Mouse (Mus musculus) forebrain, embryonic 11.5 days (tissue): Measurements from ENCODE around the gene Pelp1. TPM values are rescaled to one million over a fixed set of nuclear protein-coding genes. Genes with fewer than 3 reads are reported as not detected.
A peak's percentile ranks its signal among the peaks of the same experiment; 100 is the strongest.
"Not testable (repeated sequence)": the region's sequence is repeated elsewhere in the genome, so short reads cannot be mapped to it uniquely, and the experiment has no call there.

Source experiments
- ATAC-seq: fragments of 200-750 bp; cut with Nextera tagmentation; replicated peaks from 2 replicates; pipeline ENCODE4 v1.8.0; 2017; ENCODE audit warnings: moderate TSS enrichment; ENCODE audit not compliant: low FRiP score
- DNase-seq: peaks from one replicate; pipeline ENCODE4 v3.0.0-alpha.2; 2017; ENCODE audit warnings: low spot score
- H3K27ac ChIP-seq: fragments of 300-500 bp; sonication (generic); 2 replicates; pipeline ENCODE4 v1.5.1; 2014; ENCODE audit warnings: low read depth, low read length
- H3K27me3 ChIP-seq: fragments of 300-500 bp; sonication (generic); 2 replicates; pipeline ENCODE4 v1.6.1; 2014; ENCODE audit warnings: mild to moderate bottlenecking, low read length, mixed read lengths; ENCODE audit not compliant: control insufficient read depth, insufficient read depth
- H3K36me3 ChIP-seq: fragments of 300-500 bp; sonication (generic); 2 replicates; pipeline ENCODE4 v1.6.1; 2014; ENCODE audit warnings: mild to moderate bottlenecking, low read length, moderate library complexity, mixed read lengths; ENCODE audit not compliant: control insufficient read depth, insufficient read depth
- H3K4me1 ChIP-seq: fragments of 300-500 bp; sonication (generic); replicated peaks from 2 replicates; pipeline ENCODE4 v1.6.1; 2014; ENCODE audit warnings: low read length, mixed read lengths; ENCODE audit not compliant: control insufficient read depth, insufficient read depth
- H3K4me2 ChIP-seq: fragments of 300-500 bp; sonication (generic); 2 replicates; pipeline ENCODE4 v1.6.1; 2014; ENCODE audit warnings: low read depth, mild to moderate bottlenecking, low read length, moderate library complexity, mixed read lengths; ENCODE audit not compliant: severe bottlenecking
- H3K4me3 ChIP-seq: fragments of 300-500 bp; sonication (generic); 2 replicates; pipeline ENCODE4 v1.5.1; 2014; ENCODE audit warnings: low read depth, low read length
- H3K9ac ChIP-seq: fragments of 300-500 bp; sonication (generic); 2 replicates; pipeline ENCODE4 v1.6.1; 2014; ENCODE audit warnings: low read length
- H3K9me3 ChIP-seq: fragments of 300-500 bp; sonication (generic); 2 replicates; pipeline ENCODE4 v1.6.1; 2016; ENCODE audit warnings: low read length, mixed read lengths; ENCODE audit not compliant: control insufficient read depth
- WGBS: fragments of 180-500 bp; shearing (Covaris S2); extraction: QIAGEN DNeasy Blood & Tissue Kit; methylation state at CpG from one replicate; pipeline ENCODE4 v1.1.7; 2014; 5-methylcytosine and 5-hydroxymethylcytosine counted together
- polyA plus RNA-seq: library from polyadenylated mRNA; unstranded; fragments of >200 nt; fragmentation: Nextera tagmentation; extraction: Ambion mirVana; gene quantifications from 2 replicates; pipeline ENCODE4 v1.2.1, GENCODE M21; 2014

The Pelp1 gene
- polyA plus RNA-seq, 1 experiment from 2014 or later = 52.2 TPM

- Histone ChIP-seq H3K4me2 (no peak overlapping the region), H3K27me3 (no peaks in the 10 kb centered on the region), H3K9me3 (no peaks in the 10 kb centered on the region), H3K9ac (no peak overlapping the region), H3K4me3 (no peak overlapping the region), H3K4me1 (no peaks in the 10 kb centered on the region), H3K36me3 (no peaks in the 10 kb centered on the region), H3K27ac (no peak overlapping the region)
- WGBS = 81% methylated on average over 7 of the region's 7 CpGs
- ATAC-seq (no peak), DNase-seq (no peak)
Measured at GRCm38 (mm10) chr11:70372849-70373557, 36.8 kb downstream of the Pelp1 start.

GRCm38 (mm10) chr11:70372396-70372795 lies 37.4 kb downstream of the Pelp1 start:
- no peaks in the 10 kb centered on the region for H3K27me3 ChIP-seq
- no peak for DNase-seq

GRCm38 (mm10) chr11:70368626-70369025 lies 41.2 kb downstream of the Pelp1 start:
- not testable (repeated sequence) for H3K4me3 ChIP-seq, DNase-seq, H3K9me3 ChIP-seq, ATAC-seq, H3K27me3 ChIP-seq, H3K9ac ChIP-seq, H3K4me1 ChIP-seq, H3K36me3 ChIP-seq, H3K27ac ChIP-seq, H3K4me2 ChIP-seq
- WGBS = 83% methylated on average over 2 of the region's 2 CpGs

More at GRCm38 (mm10) chr11:70372396-70372795, 37.4 kb downstream of the Pelp1 start:
- Histone ChIP-seq H3K4me2 (no peak overlapping the region), H3K4me3 (no peak overlapping the region), H3K27ac (no peak overlapping the region), H3K9me3 (no peaks in the 10 kb centered on the region), H3K9ac (no peak overlapping the region), H3K4me1 (no peaks in the 10 kb centered on the region), H3K36me3 (no peaks in the 10 kb centered on the region)
- no peak for ATAC-seq

- H3K27ac ChIP-seq, H3K27me3 ChIP-seq, H3K9me3 ChIP-seq, DNase-seq, H3K4me3 ChIP-seq, ATAC-seq, H3K4me1 ChIP-seq, H3K36me3 ChIP-seq, H3K9ac ChIP-seq, H3K4me2 ChIP-seq: not testable (repeated sequence)
- 83% methylated on average over 6 of the region's 6 CpGs for WGBS
Measured at GRCm38 (mm10) chr11:70367701-70368100, 42.1 kb downstream of the Pelp1 start.

GRCm38 (mm10) chr11:70351868-70352267 lies 58.0 kb downstream of the Pelp1 start, which contains the start of gene Alox15:
Gene Alox15, minus strand, starts transcription at chr11:70352031.
- H3K4me1 ChIP-seq = peaks cover 5% of the 10 kb centered on the region; the same call in 1 of the 2 replicates
- WGBS = 1% methylated on average over 19 of the region's 19 CpGs
- DNase-seq (peak; percentile 54), ATAC-seq (no peak)
- H3K9ac ChIP-seq = no peak within 1 kb of the TSS
- peak within 1 kb of the TSS; percentile 61 for H3K4me2 ChIP-seq
- H3K9me3 ChIP-seq = no peaks in the 10 kb centered on the region
- no peaks in the 10 kb centered on the region for H3K36me3 ChIP-seq
- H3K4me3 ChIP-seq = peak within 1 kb of the TSS; percentile 30
- peaks cover 24% of the 10 kb centered on the region for H3K27me3 ChIP-seq
- H3K27ac ChIP-seq = no peak within 1 kb of the TSS

GRCm38 (mm10) chr11:70348630-70349029 lies 61.2 kb downstream of the Pelp1 start:
- H3K27me3 ChIP-seq = peaks cover 24% of the 10 kb centered on the region
- no peak overlapping the region for H3K4me2 ChIP-seq
- H3K27ac ChIP-seq = no peak overlapping the region
- WGBS = 84% methylated on average over 9 of the region's 9 CpGs
- no peak overlapping the region for H3K4me3 ChIP-seq
- H3K4me1 ChIP-seq = peaks cover 5% of the 10 kb centered on the region; the same call in 1 of the 2 replicates
- DNase-seq = no peak
- no peaks in the 10 kb centered on the region for H3K36me3 ChIP-seq
- H3K9me3 ChIP-seq = no peaks in the 10 kb centered on the region
- ATAC-seq = no peak
- no peak overlapping the region for H3K9ac ChIP-seq

GRCm38 (mm10) chr11:70347861-70348260 lies 62.0 kb downstream of the Pelp1 start:
- no peak overlapping the region for H3K4me3 ChIP-seq
- no peak overlapping the region for H3K4me2 ChIP-seq
- 84% methylated on average over 10 of the region's 10 CpGs for WGBS
- DNase-seq (peak; percentile 41), ATAC-seq (no peak)
- H3K27me3 ChIP-seq = peaks cover 18% of the 10 kb centered on the region
- H3K4me1 ChIP-seq = peaks cover 5% of the 10 kb centered on the region; the same call in 1 of the 2 replicates
- no peaks in the 10 kb centered on the region for H3K36me3 ChIP-seq
- no peaks in the 10 kb centered on the region for H3K9me3 ChIP-seq
- H3K9ac ChIP-seq = no peak overlapping the region
- no peak overlapping the region for H3K27ac ChIP-seq

- WGBS = 93% methylated on average over 8 of the region's 8 CpGs
Measured at GRCm38 (mm10) chr11:70345546-70345945, 64.3 kb downstream of the Pelp1 start.

GRCm38 (mm10) chr11:70345061-70345460 lies 64.8 kb downstream of the Pelp1 start:
- Histone ChIP-seq H3K9ac (no peak overlapping the region), H3K27me3 (no peaks in the 10 kb centered on the region; the same call in 1 of the 2 replicates), H3K4me3 (no peak overlapping the region), H3K27ac (no peak overlapping the region), H3K4me1 (no peaks in the 10 kb centered on the region), H3K4me2 (no peak overlapping the region), H3K9me3 (no peaks in the 10 kb centered on the region), H3K36me3 (no peaks in the 10 kb centered on the region)
- 90% methylated on average over 10 of the region's 10 CpGs for WGBS
- DNase-seq (peak; percentile 33), ATAC-seq (no peak)

More at GRCm38 (mm10) chr11:70345546-70345945, 64.3 kb downstream of the Pelp1 start:
- Histone ChIP-seq H3K9ac (no peak overlapping the region), H3K4me3 (no peak overlapping the region), H3K4me1 (no peaks in the 10 kb centered on the region), H3K27ac (no peak overlapping the region), H3K4me2 (no peak overlapping the region), H3K27me3 (no peaks in the 10 kb centered on the region; the same call in 1 of the 2 replicates), H3K36me3 (no peaks in the 10 kb centered on the region), H3K9me3 (no peaks in the 10 kb centered on the region)
- ATAC-seq (no peak), DNase-seq (peak; percentile 39)
